Mouse (Mus musculus): ENCODE measurements around the gene Hnf4a.

- TF ChIP-seq CTCF (IDR thresholded peaks at IDR 0.05; ENCODE audit: control insufficient read depth, insufficient read depth, insufficient read length), result peak; percentile 41
- TF ChIP-seq MYOG (IDR thresholded peaks at IDR 0.05; ENCODE audit: control insufficient read depth, extremely low read depth, insufficient read length), result no peak
- TF ChIP-seq MAX (IDR thresholded peaks at IDR 0.05), result no peak
Observed at GRCm38 (mm10) chr2:163481539-163482029, 25.0 kb upstream of the Hnf4a start.

Measured in C2C12 (cell line).